Mouse (Mus musculus) ES-E14 (cell line): Measurements from ENCODE around the gene Ablim1. TPM values are rescaled to one million over a fixed set of nuclear protein-coding genes. Genes with fewer than 3 reads are reported as not detected.

Experiments
- DNase-seq: peaks from one replicate; pipeline ENCODE4 v3.0.0-alpha.2; 2013; ENCODE audit warnings: low read depth, low spot score
- H3K27ac ChIP-seq: 2 replicates; pipeline ENCODE4 v1.5.1; 2012; ENCODE audit warnings: low read depth, mild to moderate bottlenecking, low read length, moderate library complexity, mixed read lengths; ENCODE audit not compliant: poor library complexity, insufficient read depth, severe bottlenecking
- H3K36me3 ChIP-seq: 2 replicates; pipeline ENCODE4 v1.6.1; 2012; ENCODE audit warnings: mild to moderate bottlenecking, low read length, moderate library complexity, mixed read lengths; ENCODE audit not compliant: control insufficient read depth, poor library complexity, insufficient read depth, severe bottlenecking
- H3K4me1 ChIP-seq, 2 experiments: fragments of 150-350 bp in 1 of 2; sonication (generic) in 1 of 2; 2 replicates each; pipeline ENCODE4 v1.6.1; 2012; ENCODE audit warnings: low read length in 2 of 2, mild to moderate bottlenecking in 1 of 2, mixed read lengths in 1 of 2; ENCODE audit not compliant: control insufficient read depth in 2 of 2, insufficient read depth in 2 of 2, poor library complexity in 1 of 2
- H3K4me3 ChIP-seq, 2 experiments: fragments of 150-350 bp in 1 of 2; sonication (generic) in 1 of 2; 2 replicates each; pipeline ENCODE4 v1.5.1; 2012; ENCODE audit warnings: low read length in 2 of 2, low read depth in 1 of 2, mild to moderate bottlenecking in 1 of 2, mixed read lengths in 1 of 2; ENCODE audit not compliant: insufficient read depth in 1 of 2, poor library complexity in 1 of 2, severe bottlenecking in 1 of 2
- H3K9ac ChIP-seq: 2 replicates; pipeline ENCODE4 v1.6.1; 2012; ENCODE audit warnings: low read depth, mild to moderate bottlenecking, low read length, mixed read lengths; ENCODE audit not compliant: poor library complexity, insufficient read depth, severe bottlenecking
- H3K9me3 ChIP-seq: fragments of 150-350 bp; sonication (generic); 2 replicates; pipeline ENCODE4 v1.6.1; 2012; ENCODE audit warnings: low read depth, mild to moderate bottlenecking, low read length; ENCODE audit not compliant: control insufficient read depth, insufficient read depth
- CHD2 ChIP-seq: IDR thresholded peaks from 2 replicates; pipeline ENCODE4 v1.6.1; 2014; ENCODE audit warnings: mild to moderate bottlenecking, low read depth, low read length, inconsistent platforms
- HCFC1 ChIP-seq: IDR thresholded peaks from 2 replicates; pipeline ENCODE4 v1.6.1; 2012; ENCODE audit warnings: low read length, inconsistent platforms, borderline replicate concordance; ENCODE audit not compliant: insufficient read depth
- MAFK ChIP-seq: IDR thresholded peaks from 2 replicates; pipeline ENCODE4 v1.6.1; 2014; ENCODE audit warnings: mild to moderate bottlenecking, low read depth, low read length, inconsistent platforms; ENCODE audit not compliant: insufficient read depth
- ZC3H11A ChIP-seq: IDR thresholded peaks from 2 replicates; pipeline ENCODE4 v1.6.1; 2012; ENCODE audit warnings: low read depth, mild to moderate bottlenecking, inconsistent platforms, low read length, borderline replicate concordance
- ZNF384 ChIP-seq: IDR thresholded peaks from 2 replicates; pipeline ENCODE4 v1.6.1; 2012; ENCODE audit warnings: low read depth, low read length, inconsistent platforms
- in situ Hi-C, 2 experiments: fragments of 600-800 bp; cut with MboI; formaldehyde crosslinking; loops; one replicate each; pipeline ENCODE4 v1.15.1; 2025; ENCODE audit warnings: low sequenced_read_pairs in 2 of 2, inconsistent platforms in 1 of 2; ENCODE audit not compliant: unreplicated experiment in 2 of 2
- total RNA-seq: library from RNA; depleted of rRNA; stranded (reverse); fragments of 300-350 nt; gene quantifications from 2 replicates; pipeline ENCODE4 v1.2.3, GENCODE M21; 2012

The Ablim1 gene
- total RNA-seq, 1 experiment = 5.4 TPM

DNA sequence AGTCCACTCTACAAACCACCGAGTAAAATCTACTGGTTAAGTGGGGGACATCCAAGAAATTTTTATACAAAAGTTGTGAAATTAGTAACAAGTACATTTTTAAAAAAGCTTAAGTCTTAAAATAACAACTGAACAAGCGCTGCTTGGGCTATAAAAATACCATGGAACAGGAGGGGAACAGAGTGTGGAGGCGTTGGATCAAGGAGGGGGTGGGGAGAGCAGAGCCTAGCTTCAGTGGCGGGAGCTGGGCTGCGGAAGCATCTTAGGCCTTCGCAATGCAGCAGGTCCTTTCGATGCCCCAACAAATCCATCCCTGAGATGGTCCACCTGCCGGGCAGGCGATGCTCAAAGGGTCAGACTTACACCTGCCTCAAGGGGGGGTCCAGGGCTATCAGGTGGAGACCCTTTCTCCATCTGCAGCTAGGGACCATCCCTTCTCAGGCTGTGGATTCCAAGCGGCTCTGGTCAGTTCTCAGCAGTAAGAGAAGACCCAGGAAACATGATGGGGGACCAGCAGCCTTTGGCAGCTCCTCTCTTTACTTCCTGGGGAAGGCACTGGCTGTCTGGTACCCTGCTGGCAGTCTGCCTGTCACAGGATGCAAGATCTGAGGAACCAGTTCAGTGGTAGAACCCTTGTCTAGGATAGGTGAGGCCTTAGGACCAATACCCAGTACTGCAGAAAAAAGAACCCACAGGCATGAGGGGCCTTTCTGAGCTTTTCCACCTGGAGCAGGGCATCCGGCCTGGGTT is 152.6 kb downstream of the Ablim1 start:
- Histone ChIP-seq H3K9me3 (no peaks in the 10 kb centered on the region), H3K4me1 (no peaks in the 10 kb centered on the region), H3K27ac (no peak overlapping the region), H3K36me3 (no peaks in the 10 kb centered on the region), H3K4me3 (no peak overlapping the region), H3K9ac (no peak overlapping the region)
- TF ChIP-seq MAFK = no peak
- no peak for TF ChIP-seq CHD2
- no peak for TF ChIP-seq HCFC1
- no peak for TF ChIP-seq ZC3H11A
- TF ChIP-seq ZNF384 = no peak
- no peak for DNase-seq
- in situ Hi-C loops = loop anchor here (5.0 to 25.0 kb wide), 2 partner anchors 165 to 475 kb away; no protein-coding TSS in a partner anchor

DNA sequence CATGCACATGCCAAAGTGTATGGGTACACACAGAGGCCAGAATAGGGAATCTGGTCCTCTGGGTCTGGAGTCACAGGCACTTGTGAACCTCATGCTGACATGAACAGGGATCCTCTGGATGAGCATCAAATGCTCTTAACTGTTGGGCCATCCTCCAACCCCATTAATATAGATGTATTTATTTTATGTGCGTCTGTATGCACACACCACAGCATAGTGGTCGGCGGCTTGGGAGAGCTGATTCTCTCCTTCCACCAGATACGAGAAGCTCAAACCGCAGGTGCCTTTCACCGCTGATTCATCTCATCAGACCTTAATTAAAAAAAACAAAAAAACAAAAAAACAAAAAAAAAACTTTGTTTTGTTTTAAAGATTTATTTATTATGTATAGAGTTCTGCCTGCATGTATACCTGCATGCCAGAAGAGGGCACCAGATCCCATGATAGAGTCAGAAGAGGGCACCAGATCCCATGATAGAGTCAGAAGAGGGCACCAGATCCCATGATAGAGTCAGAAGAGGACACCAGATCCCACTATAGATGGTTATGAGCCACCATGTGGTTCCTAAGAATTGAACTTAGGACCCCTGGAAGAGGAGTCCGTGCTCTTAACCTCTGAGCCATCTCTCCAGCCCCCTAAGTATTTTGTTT is 153.6 kb downstream of the Ablim1 start:
- in situ Hi-C loops = loop anchor here (5.0 to 25.0 kb wide), 2 partner anchors 166 to 476 kb away; no protein-coding TSS in a partner anchor
- H3K36me3 ChIP-seq = no peaks in the 10 kb centered on the region
- no peak overlapping the region for H3K27ac ChIP-seq
- no peaks in the 10 kb centered on the region for H3K9me3 ChIP-seq
- TF ChIP-seq HCFC1 (no peak), ZC3H11A (peak; percentile 83; the same call in 1 of the 2 replicates)
- H3K4me3 ChIP-seq = no peak overlapping the region
- H3K9ac ChIP-seq = no peak overlapping the region
- H3K4me1 ChIP-seq = no peaks in the 10 kb centered on the region
- no peak for DNase-seq

- Histone ChIP-seq H3K4me1 (no peaks in the 10 kb centered on the region), H3K27ac (no peak overlapping the region), H3K4me3 (no peak overlapping the region), H3K9me3 (no peaks in the 10 kb centered on the region), H3K9ac (no peak overlapping the region), H3K36me3 (no peaks in the 10 kb centered on the region)
- TF ChIP-seq HCFC1 (no peak), ZNF384 (no peak), MAFK (no peak), CHD2 (no peak), ZC3H11A (no peak)
- in situ Hi-C loops = loop anchor here (25.0 kb wide), 1 partner anchor 479 kb away; no protein-coding TSS in a partner anchor
- DNase-seq = no peak
These were observed 156.9 kb downstream of the Ablim1 start for GRCm38 (mm10) chr19:57157731-57158343.

GRCm38 (mm10) chr19:57155121-57155884 is 159.4 kb downstream of the Ablim1 start:
- Histone ChIP-seq H3K4me1 (no peaks in the 10 kb centered on the region), H3K9me3 (no peaks in the 10 kb centered on the region), H3K36me3 (no peaks in the 10 kb centered on the region), H3K27ac (no peak overlapping the region), H3K4me3 (no peak overlapping the region), H3K9ac (no peak overlapping the region)
- in situ Hi-C loops = loop anchor here (25.0 kb wide), 1 partner anchor 482 kb away; no protein-coding TSS in a partner anchor
- TF ChIP-seq ZNF384 (no peak), MAFK (no peak), ZC3H11A (no peak), HCFC1 (no peak), CHD2 (no peak)
- DNase-seq = no peak
